Mouse (Mus musculus): ENCODE measurements around the gene Dand5.

Gene Dand5

DNA sequence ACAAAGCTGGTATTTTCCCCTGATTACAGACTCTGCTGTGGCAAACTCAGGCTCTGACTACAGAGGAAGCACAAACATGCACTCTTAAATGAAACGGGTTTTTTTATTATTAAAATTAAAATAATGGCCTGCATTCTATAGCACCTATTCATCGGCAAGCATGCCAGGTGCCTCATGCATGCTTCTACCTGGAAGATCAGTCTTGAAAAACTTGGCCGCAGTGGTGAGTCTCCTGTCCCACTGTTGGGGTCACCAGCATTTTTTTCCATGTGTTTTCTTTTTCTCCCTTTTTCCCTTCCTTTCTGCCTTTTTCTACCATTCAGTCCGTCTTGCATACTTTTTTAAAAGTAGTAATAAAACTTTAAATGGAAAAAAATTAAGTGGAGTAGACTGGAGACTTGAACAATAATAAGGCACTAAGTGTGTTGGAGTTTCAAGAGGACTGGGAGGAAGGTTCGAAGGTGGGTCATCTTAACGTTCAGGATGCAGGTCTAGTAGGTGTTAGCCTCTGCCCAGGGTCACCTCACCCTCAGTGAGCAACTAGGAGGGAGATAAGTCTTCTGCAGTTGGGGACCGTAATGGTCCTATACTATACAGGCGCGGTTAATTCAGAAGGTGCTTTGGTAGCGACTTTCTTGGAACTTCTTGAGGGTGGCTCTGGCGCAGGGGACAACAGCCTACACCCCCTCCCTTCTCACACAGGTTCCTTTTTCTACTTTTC is 39.3 kb downstream of the Dand5 start:
- no peak for DNase-seq

DNA sequence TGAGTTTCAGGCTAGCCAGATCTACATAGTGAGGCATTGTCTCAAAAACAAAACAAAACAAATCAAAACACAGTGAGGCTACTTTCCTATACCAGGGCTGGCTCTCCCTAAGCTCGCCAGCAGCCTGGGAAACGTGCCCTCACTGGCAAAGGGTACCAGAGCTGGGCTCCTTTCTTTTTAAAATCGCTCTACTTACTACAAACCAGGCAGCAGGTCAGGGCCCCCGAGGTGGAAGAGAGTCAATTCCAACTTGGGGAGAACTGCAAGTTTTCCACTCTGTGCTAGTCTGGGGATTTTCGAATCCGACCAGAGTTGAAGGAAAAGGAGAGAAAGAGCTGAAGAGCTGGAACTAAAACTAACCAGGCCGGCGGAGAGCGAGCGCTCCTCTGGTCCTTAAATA is 39.9 kb downstream of the Dand5 start:
- DNase-seq, result no peak

DNA sequence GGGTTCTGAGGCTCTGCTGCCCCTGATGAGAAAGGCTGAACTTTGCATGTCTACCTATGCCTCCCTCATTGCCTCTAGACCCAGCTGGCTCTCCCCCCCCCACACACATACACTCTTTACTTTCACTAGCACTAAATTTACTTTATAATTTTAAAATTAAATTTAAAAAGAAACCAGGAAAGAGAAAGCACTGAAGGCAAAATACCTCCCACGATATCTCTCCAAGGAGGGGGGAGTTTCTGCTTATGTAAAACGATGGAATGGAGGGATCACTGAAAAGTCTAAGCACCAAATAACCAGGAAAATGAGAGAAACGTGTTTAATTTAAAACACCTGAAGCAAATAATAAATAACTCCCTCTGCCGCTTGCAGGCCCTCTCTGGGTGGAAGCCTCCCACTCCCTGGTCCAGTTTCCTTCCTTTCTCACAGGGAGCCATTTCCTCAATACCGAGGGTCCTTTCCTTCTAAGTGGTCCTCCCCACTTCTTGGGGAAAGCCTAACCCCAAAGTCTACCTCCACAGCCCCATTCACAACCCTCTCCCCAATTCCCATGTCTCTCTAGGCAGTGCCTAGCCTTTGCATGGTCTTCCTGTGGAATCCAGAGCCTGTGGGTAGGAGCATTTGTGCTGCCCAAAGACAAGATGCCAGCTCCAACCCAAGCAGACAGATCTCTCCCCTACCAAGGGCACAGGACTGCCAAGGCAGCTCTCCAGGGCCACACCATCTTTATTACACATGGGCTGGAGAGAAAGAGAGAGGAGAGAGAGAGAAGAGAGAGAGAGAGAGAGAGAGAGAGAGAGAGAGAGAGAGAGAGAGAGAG is 40.7 kb downstream of the Dand5 start:
- no peak for DNase-seq

DNA sequence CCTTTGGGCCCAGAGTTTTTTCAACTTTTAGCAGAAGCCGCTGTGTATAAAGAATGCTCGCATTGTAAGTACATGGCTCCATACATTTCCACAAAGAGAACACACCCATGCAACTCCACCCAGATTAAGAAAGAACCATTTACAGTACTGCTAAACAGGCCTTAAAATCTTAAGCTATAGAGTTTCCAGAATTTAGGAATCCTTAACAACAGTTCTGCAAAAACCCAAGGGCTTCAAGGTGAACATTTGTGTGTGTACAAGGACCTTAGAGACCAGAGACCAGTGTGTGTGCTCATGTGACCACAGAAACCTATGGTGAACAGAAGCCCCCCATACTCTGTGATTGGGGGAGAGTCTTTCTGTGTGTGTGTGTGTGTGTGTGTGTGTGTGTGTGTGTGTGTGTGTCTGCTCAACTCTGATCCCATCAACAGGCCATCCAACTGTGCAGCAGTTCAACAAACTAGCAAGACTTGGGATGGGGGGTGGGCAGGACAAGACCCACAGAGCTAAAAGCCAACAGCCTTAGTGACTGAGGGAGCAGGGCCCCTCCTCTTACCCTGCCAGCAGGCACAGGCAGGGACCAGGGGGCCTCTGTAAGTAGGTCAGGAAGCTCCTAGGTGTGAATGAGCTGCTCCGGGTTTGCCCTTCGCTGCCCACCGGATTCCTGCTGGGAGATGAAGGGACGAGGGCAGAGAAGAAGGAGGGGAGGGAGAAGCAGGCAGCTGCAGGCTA is 41.5 kb downstream of the Dand5 start:
- no peak for DNase-seq

DNA sequence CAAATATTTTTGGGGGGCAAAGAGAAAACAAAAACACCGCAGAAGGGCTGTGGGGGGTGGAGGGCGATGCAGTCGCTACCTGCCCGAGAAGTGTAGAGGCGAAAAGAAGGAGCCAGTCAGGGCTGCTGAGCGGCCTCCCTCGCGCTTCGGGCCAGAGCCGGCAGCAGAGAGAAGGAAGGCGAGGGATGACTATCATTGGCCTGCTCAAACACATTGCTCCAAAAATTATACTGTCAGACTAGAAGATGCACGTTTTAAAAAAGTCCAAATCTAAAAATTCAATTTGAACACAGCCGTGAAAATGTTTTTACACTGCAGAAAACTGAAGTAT is 42.4 kb downstream of the Dand5 start:
- no peak for DNase-seq

DNA sequence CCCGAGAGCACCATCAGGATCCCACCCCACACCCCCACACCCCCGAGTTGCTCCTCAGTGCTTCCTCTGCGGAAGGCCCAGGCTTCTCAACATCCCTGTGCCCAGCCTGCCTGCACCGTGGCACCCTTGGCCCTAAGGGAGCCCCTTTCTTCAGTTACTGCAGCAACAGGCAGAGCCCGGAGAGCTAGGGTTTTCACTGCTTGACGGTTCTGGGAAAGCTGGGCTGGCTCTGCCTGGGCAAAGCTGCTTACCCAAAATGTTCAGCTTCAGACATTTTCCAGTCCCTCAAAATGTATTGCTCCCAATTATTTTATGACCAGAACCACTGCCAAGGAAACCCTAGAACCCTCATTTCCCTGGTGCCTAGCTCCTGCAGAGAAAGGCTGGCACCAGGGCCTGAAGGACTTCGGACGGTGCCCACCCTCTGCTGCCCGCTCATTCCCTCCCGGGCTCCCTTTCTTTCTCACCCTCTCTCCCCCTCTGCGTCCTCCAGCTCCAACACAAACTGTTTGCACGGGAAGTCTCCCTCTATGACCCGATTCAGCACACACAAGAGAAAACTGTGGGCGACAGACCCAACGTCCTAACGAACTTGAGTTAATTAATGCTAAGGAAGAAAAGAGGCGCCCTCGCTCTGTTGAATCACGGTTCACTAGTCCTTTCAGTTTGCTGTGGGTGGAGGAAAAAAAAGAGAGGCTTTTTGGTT is 43.0 kb downstream of the Dand5 start:
- DNase-seq, result no peak

DNA sequence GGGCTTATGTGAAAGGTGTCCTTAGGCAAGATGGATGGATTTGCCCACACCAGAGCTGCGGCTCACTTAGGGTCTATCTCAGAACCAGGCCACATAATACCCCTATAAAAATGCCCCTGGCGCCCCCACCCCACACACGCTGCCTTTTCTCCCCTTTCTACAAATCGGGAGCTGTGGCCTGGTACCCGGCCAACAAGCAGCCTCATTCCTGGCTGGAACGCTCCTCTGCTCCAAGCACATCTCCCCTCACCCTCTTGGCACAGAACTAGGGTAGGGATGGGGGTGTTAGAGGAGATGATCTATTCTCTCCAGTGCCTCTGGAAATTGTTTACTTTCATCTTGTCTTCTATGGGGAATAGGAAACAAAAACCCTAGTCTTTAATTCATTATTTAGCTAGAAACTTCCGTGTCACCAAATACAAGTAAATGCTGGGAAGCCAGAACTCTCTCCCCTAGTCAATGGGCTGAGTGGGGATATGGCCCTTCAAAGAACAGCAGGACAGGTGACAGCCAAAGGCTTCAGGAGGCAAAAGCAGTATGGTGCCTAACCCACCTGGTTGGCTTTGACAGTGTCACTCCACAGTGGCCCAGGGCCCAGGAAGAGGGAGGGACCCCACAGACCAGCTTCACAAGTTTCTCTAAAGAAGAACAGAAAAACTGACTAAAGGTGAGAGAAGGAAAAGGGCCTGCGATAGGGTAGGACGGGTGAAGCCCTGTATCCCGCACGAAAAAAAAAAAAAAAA is 43.8 kb downstream of the Dand5 start:
- no peak for DNase-seq

DNA sequence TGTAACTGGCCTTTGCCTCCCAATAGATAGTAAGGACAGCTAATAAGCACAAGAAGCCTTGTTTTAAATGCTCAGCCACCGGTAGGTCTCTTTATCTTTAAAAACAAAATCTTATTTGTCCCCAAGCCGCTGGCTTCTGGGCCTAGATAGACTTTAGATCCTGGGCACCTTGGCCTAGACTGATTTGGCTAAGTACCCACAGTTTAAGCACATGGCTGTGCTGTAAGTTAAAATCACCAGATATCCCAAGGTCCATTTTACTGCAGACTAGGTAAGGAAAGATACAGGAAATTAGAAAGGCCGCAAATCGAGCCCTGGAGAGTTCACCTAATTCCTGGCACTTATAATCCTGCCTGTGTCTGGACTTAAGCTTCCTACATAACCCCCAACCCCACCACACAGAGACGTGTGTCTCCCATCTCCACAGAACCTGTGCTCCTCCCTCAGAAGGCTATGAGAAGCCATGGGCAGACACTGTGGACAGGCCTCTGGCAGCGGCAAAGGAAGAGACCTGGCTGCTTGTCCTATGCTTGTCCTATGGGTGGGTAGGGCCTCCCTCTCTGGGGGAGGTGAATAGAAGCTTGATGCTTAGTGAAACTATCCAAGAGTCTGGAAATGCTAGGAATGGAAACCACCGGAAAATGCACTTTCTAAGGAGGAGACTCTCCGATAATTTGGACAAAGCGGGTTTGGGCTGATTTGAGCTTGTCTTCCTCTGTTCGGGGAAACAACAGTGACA is 44.6 kb downstream of the Dand5 start:
- DNase-seq, result no peak

DNA sequence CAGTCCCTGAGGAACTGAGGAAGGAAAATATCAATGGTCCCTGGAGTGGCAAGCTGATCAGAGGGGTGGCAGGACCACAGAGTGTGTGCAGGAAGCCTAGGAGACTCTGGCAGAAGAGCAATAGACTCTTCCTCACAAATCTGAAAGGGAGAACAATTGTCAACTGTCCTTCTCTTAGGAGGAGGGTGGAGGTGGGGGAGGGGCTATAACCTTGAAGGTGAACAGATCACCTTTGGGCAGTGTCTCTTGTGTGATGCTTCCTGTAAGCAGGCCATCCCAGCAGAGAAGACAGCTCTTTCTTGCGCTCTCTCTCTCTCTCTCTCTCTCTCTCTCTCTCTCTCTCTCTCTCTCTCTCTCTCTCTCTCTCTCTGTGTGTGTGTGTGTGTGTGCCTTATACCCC is 46.1 kb downstream of the Dand5 start:
- DNase-seq, result no peak

DNA sequence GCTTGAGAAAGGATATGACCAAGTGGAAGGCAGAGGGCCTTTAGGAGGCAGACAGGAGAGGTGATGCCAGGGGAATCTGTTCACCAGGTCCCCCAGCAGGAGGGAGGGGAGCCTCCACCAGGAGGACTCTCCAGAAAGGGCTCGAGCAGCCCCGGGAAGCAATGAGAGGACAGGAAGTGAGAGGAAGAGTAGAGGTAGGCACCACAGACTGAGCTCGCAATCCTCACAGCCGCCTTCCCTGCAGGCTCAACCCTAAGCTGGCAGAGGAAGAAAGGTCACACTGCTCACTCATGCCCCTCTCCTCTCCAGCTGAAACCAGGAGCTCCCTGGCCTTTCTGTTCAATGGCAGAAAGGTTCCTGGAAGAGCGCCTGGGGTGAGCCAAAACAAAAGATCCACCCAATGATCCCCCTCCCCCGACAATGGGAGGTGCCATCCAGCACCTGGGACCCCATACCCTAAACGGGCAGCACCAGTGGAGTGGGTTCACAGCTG is 47.0 kb downstream of the Dand5 start:
- DNase-seq, result no peak

DNA sequence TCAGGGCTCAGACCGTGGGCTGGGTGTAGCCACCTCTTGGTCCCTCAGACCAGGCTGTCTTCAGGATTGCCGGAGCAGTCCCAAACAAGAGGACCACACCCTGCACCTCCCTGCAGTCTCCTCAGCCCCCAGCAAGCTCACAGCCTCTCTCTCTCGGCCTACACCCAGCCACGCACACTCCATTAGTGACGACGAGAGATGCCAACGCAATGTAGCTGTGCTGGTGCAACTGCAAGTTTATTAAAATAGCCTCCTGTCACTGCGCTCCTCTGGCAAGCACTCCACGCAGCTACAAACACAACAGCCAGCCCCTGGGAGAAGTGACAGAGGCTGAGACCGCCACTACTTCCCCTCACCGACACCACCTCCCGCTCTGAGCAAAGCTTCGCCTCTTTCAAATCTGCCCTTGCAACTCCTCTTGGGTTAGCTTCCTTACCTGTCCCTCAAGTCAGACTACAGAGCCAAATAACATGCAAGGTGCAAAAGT is 47.5 kb downstream of the Dand5 start:
- DNase-seq, result no peak

DNA sequence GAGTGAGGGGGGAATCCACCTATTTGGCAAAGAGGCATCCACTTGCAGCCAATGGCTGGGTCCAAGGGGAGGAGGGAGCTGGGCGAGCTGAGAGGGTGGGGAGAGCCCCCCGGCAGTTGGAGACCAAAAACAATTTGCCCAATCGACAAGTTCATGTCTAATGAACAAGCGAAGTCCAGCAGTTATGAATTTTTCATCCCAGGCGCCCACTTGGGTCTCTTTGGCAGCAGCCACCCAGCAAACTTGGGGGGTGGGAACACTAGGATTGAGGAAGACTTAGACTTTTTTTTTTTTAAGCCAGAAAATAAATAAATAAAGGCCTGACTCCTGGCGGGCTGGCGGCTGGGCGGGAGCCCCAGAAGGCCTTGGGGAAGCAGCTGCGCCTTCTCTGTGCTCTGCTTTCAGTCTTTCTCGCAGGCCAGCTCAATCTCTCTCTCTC is 48.1 kb downstream of the Dand5 start:
- no peak for DNase-seq

DNA sequence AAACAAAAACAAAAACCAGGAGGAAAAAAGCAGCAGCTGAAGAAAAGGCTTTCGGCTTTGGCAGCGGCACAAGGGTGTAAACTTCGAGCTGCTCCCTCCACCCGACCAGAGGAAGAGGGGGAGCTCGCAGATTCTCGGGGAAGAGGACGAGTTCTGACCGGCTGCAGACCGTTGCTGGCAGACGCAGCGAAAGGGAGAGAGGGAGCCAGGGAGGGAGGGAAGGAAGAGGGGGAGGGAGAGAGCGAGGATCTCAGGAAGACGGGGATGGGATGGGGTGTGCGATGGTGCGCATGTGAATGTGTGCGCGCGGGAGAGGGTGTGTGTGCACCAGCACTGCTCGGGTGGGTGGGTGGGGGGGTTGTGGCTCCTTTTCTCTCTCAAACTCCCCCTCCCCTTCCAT is 48.8 kb downstream of the Dand5 start:
- peak; percentile 13 for DNase-seq

DNA sequence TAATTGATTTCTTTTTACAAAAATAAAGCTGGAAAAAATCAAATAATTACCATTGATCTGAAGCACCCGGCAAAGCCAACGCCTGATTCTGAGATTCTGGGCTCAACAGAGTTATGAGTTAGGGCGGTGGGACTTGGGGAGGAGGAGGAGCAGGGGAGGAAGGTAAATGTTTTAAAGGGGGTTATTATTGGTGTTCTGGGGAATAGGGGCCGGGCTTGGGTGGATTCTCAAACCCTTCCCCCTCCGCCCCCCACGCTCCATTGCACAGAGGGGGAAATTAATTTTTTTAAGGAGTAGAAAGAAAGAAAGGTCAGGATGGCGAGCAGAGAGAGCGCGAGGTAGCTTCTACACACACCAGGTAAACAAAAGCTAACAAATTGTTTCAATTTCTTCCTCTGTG is 49.3 kb downstream of the Dand5 start:
- no peak for DNase-seq

DNA sequence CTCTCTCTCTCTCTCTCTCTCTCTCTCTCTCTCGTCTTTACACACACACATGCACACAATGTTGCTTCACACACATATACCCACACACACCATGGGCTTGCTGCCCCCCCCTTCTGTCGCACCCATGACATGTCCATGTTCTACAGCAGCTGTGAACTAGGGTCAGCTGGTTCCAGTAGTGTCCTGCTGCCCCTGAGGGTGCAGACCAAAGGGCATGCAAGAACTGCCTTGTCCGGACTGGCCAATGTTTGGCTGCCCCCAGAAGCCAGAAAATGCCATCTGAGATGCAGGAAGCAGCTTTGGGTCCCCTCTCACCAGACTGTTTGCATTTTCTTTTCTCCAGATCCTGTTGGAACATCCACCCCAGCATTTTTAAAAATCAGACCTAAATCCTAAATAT is 50.0 kb downstream of the Dand5 start:
- no peak for DNase-seq

DNA sequence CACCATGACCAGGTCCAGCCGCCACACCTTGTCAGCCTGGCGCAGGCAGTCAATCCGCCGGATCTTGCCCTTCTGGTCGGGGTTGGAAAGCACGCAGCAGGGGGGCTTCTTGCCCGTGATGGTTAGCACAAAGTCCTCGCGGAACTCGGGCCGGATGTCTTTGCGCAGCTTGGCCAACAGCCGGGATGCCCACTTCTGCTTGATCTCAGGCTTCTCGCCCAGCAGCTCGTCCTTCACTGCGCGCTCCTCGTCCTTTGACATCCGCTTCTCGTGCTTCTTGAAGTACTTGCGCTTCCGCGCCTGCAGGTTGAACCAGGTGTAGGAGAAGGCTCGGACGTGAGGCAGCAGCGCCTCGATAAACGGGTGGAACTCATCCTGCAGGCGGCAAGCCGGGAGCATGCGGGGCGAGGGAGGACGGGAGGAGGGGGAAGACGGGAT is 50.7 kb downstream of the Dand5 start:
- DNase-seq, result no peak

DNA sequence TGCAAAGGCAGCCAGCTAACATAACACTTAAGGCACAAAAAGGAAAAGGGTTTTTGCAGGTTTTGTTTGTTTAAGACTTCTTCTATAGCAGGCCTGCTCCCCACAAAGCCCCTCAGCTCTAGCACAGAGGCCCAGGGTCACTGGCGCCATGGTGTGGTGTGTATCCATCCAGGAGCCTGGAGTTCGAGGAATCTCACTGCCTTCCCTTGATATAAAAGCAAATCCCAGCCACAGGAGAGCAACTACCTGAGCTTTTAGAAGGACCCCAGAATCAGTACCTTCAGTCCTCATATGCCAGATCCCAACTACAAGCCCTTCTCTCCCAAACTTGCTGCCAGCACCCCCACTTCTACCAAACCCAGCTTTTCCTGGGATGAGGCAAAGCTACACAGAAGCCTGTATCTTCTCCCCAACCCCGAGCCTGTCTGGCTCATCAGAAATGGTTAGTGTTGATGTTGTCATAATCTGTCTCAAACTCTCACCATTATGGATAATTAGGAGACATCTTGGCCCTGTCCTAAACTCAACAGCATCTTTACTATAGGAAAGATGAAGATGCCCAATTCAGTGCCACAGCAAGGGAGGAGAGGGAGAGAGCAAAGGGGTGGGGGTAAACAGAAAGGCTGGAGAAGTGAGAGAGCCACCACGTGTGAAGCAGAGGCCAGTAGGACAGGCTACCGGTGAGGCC is 51.5 kb downstream of the Dand5 start:
- no peak for DNase-seq

DNA sequence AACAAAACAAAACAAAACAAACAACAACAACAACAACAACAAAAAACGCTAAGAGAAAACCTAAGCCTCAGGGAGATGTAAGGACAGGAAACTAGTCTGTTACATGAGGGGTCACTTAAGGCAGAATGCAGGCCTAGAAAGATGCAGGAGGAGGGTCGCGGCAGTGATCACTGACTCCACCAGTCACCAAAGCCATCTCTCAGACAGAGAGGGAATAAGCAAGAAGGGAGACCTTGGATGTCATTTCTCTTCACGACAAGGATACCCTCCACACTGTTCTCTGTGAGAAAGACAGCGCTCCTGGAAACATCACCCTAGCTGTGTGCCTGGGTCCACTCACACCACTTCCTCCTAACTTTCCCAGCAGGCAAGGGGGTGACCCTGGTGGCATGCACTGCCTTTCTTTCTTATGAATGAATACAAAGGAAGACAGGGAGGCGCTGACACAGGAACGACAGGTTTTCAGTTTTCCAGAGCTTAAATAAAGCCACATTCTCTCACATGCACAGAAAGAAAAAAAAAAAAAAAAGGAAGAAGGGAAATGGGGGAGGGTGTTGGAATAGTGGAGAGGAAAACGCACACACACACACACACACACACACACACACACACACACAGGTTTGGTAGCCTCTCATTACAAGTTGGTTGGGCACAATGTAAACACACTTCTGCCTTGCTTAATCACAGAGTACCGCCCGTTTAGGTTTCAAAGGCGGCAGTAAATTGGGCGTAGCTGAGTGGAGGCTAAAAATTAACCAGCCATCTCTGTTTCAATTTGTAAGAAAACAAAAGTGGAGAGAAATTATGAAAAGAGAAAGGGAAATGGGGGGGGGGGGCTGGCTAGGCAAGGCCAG is 52.3 kb downstream of the Dand5 start:
- no peak for DNase-seq

DNA sequence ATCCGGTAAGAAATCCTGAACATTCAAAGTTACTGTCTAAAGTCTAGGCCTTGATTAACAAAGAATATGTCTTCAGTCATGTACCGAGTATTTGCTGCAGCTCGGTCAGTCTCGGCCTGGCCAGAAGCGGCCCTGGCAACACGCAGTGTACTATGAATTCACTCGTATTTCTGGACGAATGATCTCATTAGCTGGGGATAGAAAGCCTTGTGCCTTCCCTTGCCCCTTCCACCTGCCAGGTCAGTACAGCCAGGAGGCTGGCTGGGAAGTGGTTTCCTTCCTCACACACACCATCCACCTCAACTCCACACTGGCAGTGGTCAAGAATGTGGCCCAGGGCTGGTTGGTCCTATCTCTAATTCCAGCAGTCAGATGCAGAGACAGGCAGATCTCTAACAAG is 53.3 kb downstream of the Dand5 start:
- no peak for DNase-seq

All from thymus, postnatal 14 days (tissue).